Mouse (Mus musculus) intestine, embryonic 14.5 days (tissue): ENCODE results near the gene Gm11992. TPM values are rescaled to one million over a fixed set of nuclear protein-coding genes. Genes with fewer than 3 reads are reported as not detected.

ENCODE experiments used
- ATAC-seq: fragments of 200-750 bp; cut with Nextera tagmentation; replicated peaks from 2 replicates; pipeline ENCODE4 v1.8.0; 2017; ENCODE audit warnings: low read depth, moderate number of reproducible peaks, moderate TSS enrichment, moderate library complexity; ENCODE audit not compliant: low FRiP score, low TSS enrichment
- DNase-seq: peaks from one replicate; pipeline ENCODE4 v3.0.0-alpha.2; 2018; ENCODE audit warnings: low spot score
- H3K27ac ChIP-seq: fragments of 300-500 bp; sonication (generic); 2 replicates; pipeline ENCODE4 v1.5.1; 2014; ENCODE audit warnings: low read depth, mild to moderate bottlenecking, control low read depth
- H3K27me3 ChIP-seq: fragments of 300-500 bp; sonication (generic); replicated peaks from 2 replicates; pipeline ENCODE4 v1.6.1; 2014; ENCODE audit warnings: low read length, control low read depth; ENCODE audit not compliant: control insufficient read depth, insufficient read depth
- H3K36me3 ChIP-seq: fragments of 300-500 bp; sonication (generic); 2 replicates; pipeline ENCODE4 v1.6.1; 2014; ENCODE audit warnings: low read length, control low read depth; ENCODE audit not compliant: control insufficient read depth, insufficient read depth
- H3K4me1 ChIP-seq: fragments of 300-500 bp; sonication (generic); replicated peaks from 2 replicates; pipeline ENCODE4 v1.6.1; 2014; ENCODE audit warnings: low read length, control low read depth, mixed read lengths; ENCODE audit not compliant: control insufficient read depth, insufficient read depth
- H3K4me2 ChIP-seq: fragments of 300-500 bp; sonication (generic); 2 replicates; pipeline ENCODE4 v1.6.1; 2014; ENCODE audit warnings: low read length
- H3K4me3 ChIP-seq: fragments of 300-500 bp; sonication (generic); 2 replicates; pipeline ENCODE4 v1.5.1; 2014; ENCODE audit warnings: low read depth, low read length, control low read depth, mixed read lengths
- H3K9ac ChIP-seq: fragments of 300-500 bp; sonication (generic); 2 replicates; pipeline ENCODE4 v1.6.1; 2014; ENCODE audit warnings: mild to moderate bottlenecking, low read length
- H3K9me3 ChIP-seq: fragments of 300-500 bp; sonication (generic); 2 replicates; pipeline ENCODE4 v1.6.1; 2016; ENCODE audit warnings: low read length, control low read depth; ENCODE audit not compliant: control insufficient read depth
- WGBS: fragments of 180-500 bp; shearing (Covaris S2); extraction: QIAGEN DNeasy Blood & Tissue Kit; methylation state at CpG from one replicate; pipeline ENCODE4 v1.1.7; 2014; 5-methylcytosine and 5-hydroxymethylcytosine counted together
- polyA plus RNA-seq: library from polyadenylated mRNA; unstranded; fragments of >200 nt; fragmentation: Nextera tagmentation; extraction: Ambion mirVana; gene quantifications from 2 replicates; pipeline ENCODE4 v1.2.1, GENCODE M21; 2014

The Gm11992 gene
- polyA plus RNA-seq, 1 experiment from 2014 or later, result 0.51 TPM

- H3K9ac ChIP-seq, result no peak overlapping the region
- H3K27me3 ChIP-seq, result no peaks in the 10 kb centered on the region
- no peaks in the 10 kb centered on the region for H3K36me3 ChIP-seq
- no peaks in the 10 kb centered on the region for H3K4me1 ChIP-seq
- H3K27ac ChIP-seq, result no peak overlapping the region
- H3K9me3 ChIP-seq, result no peaks in the 10 kb centered on the region
- no peak overlapping the region for H3K4me3 ChIP-seq
- DNase-seq (no peak), ATAC-seq (no peak)
- WGBS, result 91% methylated on average over 4 of the region's 4 CpGs
- no peak overlapping the region for H3K4me2 ChIP-seq
These were observed 9.3 kb downstream of the Gm11992 start for GRCm38 (mm10) chr11:9057711-9058110.

- no peaks in the 10 kb centered on the region for H3K36me3 ChIP-seq
- no peak for DNase-seq
- H3K4me1 ChIP-seq, result no peaks in the 10 kb centered on the region
- no peak overlapping the region for H3K4me2 ChIP-seq
- H3K9ac ChIP-seq, result no peak overlapping the region
- 80% methylated on average over 1 of the region's 1 CpGs for WGBS
- H3K27me3 ChIP-seq, result no peaks in the 10 kb centered on the region
- H3K27ac ChIP-seq, result no peak overlapping the region
- no peak overlapping the region for H3K4me3 ChIP-seq
- no peak for ATAC-seq
- H3K9me3 ChIP-seq, result no peaks in the 10 kb centered on the region
These were observed 11.6 kb downstream of the Gm11992 start for GRCm38 (mm10) chr11:9060029-9060428.

- WGBS, result 36% methylated on average over 5 of the region's 5 CpGs
- Histone ChIP-seq H3K9ac (no peak overlapping the region), H3K36me3 (no peaks in the 10 kb centered on the region), H3K27me3 (no peaks in the 10 kb centered on the region), H3K9me3 (no peaks in the 10 kb centered on the region), H3K4me3 (no peak overlapping the region), H3K4me2 (no peak overlapping the region), H3K4me1 (no peaks in the 10 kb centered on the region), H3K27ac (no peak overlapping the region)
- ATAC-seq, result no peak
- no peak for DNase-seq
These were observed 12.1 kb downstream of the Gm11992 start for GRCm38 (mm10) chr11:9060484-9060883.

- H3K4me3 ChIP-seq, result no peak overlapping the region
- no peaks in the 10 kb centered on the region for H3K27me3 ChIP-seq
- H3K27ac ChIP-seq, result no peak overlapping the region
- no peaks in the 10 kb centered on the region for H3K36me3 ChIP-seq
- H3K4me2 ChIP-seq, result no peak overlapping the region
- no peak overlapping the region for H3K9ac ChIP-seq
- H3K4me1 ChIP-seq, result no peaks in the 10 kb centered on the region
- DNase-seq, result no peak
- no peaks in the 10 kb centered on the region for H3K9me3 ChIP-seq
- WGBS, result 93% methylated on average over 3 of the region's 3 CpGs
- no peak for ATAC-seq
These were observed 28.1 kb downstream of the Gm11992 start for GRCm38 (mm10) chr11:9076444-9076843.

- peaks cover 3% of the 10 kb centered on the region for H3K4me1 ChIP-seq
- DNase-seq (no peak), ATAC-seq (no peak)
- H3K4me2 ChIP-seq, result no peak overlapping the region
- no peak overlapping the region for H3K27ac ChIP-seq
- no peak overlapping the region for H3K4me3 ChIP-seq
- peaks cover 43% of the 10 kb centered on the region for H3K27me3 ChIP-seq
- H3K36me3 ChIP-seq, result no peaks in the 10 kb centered on the region
- no peak overlapping the region for H3K9ac ChIP-seq
- no peaks in the 10 kb centered on the region for H3K9me3 ChIP-seq
- WGBS, result 72% methylated on average over 2 of the region's 2 CpGs
These were observed 64.8 kb downstream of the Gm11992 start for GRCm38 (mm10) chr11:9113189-9113588.

- peak overlapping the region; percentile 36 for H3K4me2 ChIP-seq
- peaks cover 64% of the 10 kb centered on the region for H3K27me3 ChIP-seq
- no peak overlapping the region for H3K27ac ChIP-seq
- ATAC-seq (no peak), DNase-seq (no peak)
- H3K36me3 ChIP-seq, result no peaks in the 10 kb centered on the region
- H3K4me3 ChIP-seq, result 0 out of 2 replicates have a peak overlapping the region, but pooled peaks have one; percentile 16
- peaks cover 11% of the 10 kb centered on the region for H3K4me1 ChIP-seq
- no peaks in the 10 kb centered on the region for H3K9me3 ChIP-seq
- 6% methylated on average over 9 of the region's 9 CpGs for WGBS
- no peak overlapping the region for H3K9ac ChIP-seq
These were observed 67.2 kb downstream of the Gm11992 start for GRCm38 (mm10) chr11:9115367-9116120.

- Histone ChIP-seq H3K4me2 (peak overlapping the region; percentile 36), H3K4me1 (peaks cover 11% of the 10 kb centered on the region), H3K9ac (no peak overlapping the region), H3K36me3 (no peaks in the 10 kb centered on the region), H3K27me3 (peaks cover 70% of the 10 kb centered on the region), H3K4me3 (peak overlapping the region; percentile 16; the same call in 1 of the 2 replicates), H3K27ac (no peak overlapping the region), H3K9me3 (no peaks in the 10 kb centered on the region)
- ATAC-seq (no peak), DNase-seq (peak; percentile 65)
- WGBS, result under 1% methylated on average over 10 of the region's 10 CpGs
These were observed 67.7 kb downstream of the Gm11992 start for GRCm38 (mm10) chr11:9116121-9116520.

- Histone ChIP-seq H3K9me3 (no peaks in the 10 kb centered on the region), H3K36me3 (no peaks in the 10 kb centered on the region), H3K4me3 (no peak overlapping the region), H3K4me2 (no peak overlapping the region), H3K27me3 (peaks cover 70% of the 10 kb centered on the region), H3K9ac (no peak overlapping the region), H3K4me1 (peaks cover 11% of the 10 kb centered on the region), H3K27ac (no peak overlapping the region)
- ATAC-seq, result no peak
- WGBS, result 6% methylated on average over 3 of the region's 3 CpGs
- no peak for DNase-seq
These were observed 68.5 kb downstream of the Gm11992 start for GRCm38 (mm10) chr11:9116916-9117315.
